Mouse (Mus musculus): ENCODE results near the gene Dpp9.

GRCm38 (mm10) chr17:56171881-56172280, 46.8 kb downstream of the Dpp9 start:
- TF ChIP-seq MAX (IDR thresholded peaks at IDR 0.05; ENCODE audit: low read depth) = no peak
- no peak for TF ChIP-seq POLR2A (IDR thresholded peaks at IDR 0.05; ENCODE audit: insufficient read length, low read depth)
- no peak for TF ChIP-seq USF1 (IDR thresholded peaks at IDR 0.05; ENCODE audit: low read depth)
- TF ChIP-seq TCF3 (IDR thresholded peaks at IDR 0.05; ENCODE audit: insufficient read length, low read depth) = no peak
- no peak for TF ChIP-seq MYOD1 (IDR thresholded peaks at IDR 0.05; ENCODE audit: control insufficient read depth in 1 of 3, insufficient read length in 2 of 3, low read depth in 2 of 3)
- TF ChIP-seq POLR2AphosphoS2 (IDR thresholded peaks at IDR 0.05; ENCODE audit: insufficient read length, low read depth) = no peak
- no peak for TF ChIP-seq CEBPB (IDR thresholded peaks at IDR 0.05; ENCODE audit: insufficient read depth, poor library complexity, severe bottlenecking)
- no peak for TF ChIP-seq TCF12 (IDR thresholded peaks at IDR 0.05; ENCODE audit: insufficient read depth, poor library complexity, severe bottlenecking)
- TF ChIP-seq SRF (IDR thresholded peaks at IDR 0.05; ENCODE audit: control insufficient read depth, insufficient read length, low read depth) = no peak
